Mouse (Mus musculus) embryonic facial prominence, embryonic 11.5 days (tissue): ENCODE data around the gene Ephb2. TPM values are rescaled to one million over a fixed set of nuclear protein-coding genes. Genes with fewer than 3 reads are reported as not detected.

Experiments
- ATAC-seq: fragments of 200-750 bp; cut with Nextera tagmentation; replicated peaks from 2 replicates; pipeline ENCODE4 v1.8.0; 2017; ENCODE audit warnings: low read depth; ENCODE audit not compliant: insufficient number of reproducible peaks, low FRiP score, low TSS enrichment
- DNase-seq: peaks from one replicate; pipeline ENCODE4 v3.0.0-alpha.2; 2015; ENCODE audit warnings: low spot score
- H3K27ac ChIP-seq: fragments of 300-500 bp; sonication (generic); replicated peaks from 2 replicates; pipeline ENCODE4 v1.5.1; 2014; ENCODE audit warnings: mild to moderate bottlenecking, low read depth, low read length, control low read depth
- H3K27me3 ChIP-seq: fragments of 300-500 bp; sonication (generic); 2 replicates; pipeline ENCODE4 v1.6.1; 2014; ENCODE audit warnings: mild to moderate bottlenecking, low read length, moderate library complexity, mixed read lengths; ENCODE audit not compliant: control insufficient read depth, insufficient read depth
- H3K36me3 ChIP-seq: fragments of 300-500 bp; sonication (generic); replicated peaks from 2 replicates; pipeline ENCODE4 v1.6.1; 2014; ENCODE audit warnings: low read depth, mild to moderate bottlenecking, low read length, moderate library complexity, mixed read lengths; ENCODE audit not compliant: control insufficient read depth, insufficient read depth
- H3K4me1 ChIP-seq: fragments of 300-500 bp; sonication (generic); 2 replicates; pipeline ENCODE4 v1.6.1; 2014; ENCODE audit warnings: low read length, mixed read lengths; ENCODE audit not compliant: control insufficient read depth, insufficient read depth
- H3K4me2 ChIP-seq: fragments of 300-500 bp; sonication (generic); 2 replicates; pipeline ENCODE4 v1.6.1; 2014; ENCODE audit warnings: low read depth, mild to moderate bottlenecking, control low read depth, low read length, moderate library complexity
- H3K4me3 ChIP-seq: fragments of 300-500 bp; sonication (generic); 2 replicates; pipeline ENCODE4 v1.5.1; 2014; ENCODE audit warnings: low read depth, low read length, control low read depth
- H3K9ac ChIP-seq: fragments of 300-500 bp; sonication (generic); replicated peaks from 2 replicates; pipeline ENCODE4 v1.6.1; 2014; ENCODE audit warnings: mild to moderate bottlenecking, control low read depth, low read length
- H3K9me3 ChIP-seq: fragments of 300-500 bp; sonication (generic); replicated peaks from 2 replicates; pipeline ENCODE4 v1.6.1; 2016; ENCODE audit warnings: mild to moderate bottlenecking, low read length, inconsistent platforms, mixed read lengths; ENCODE audit not compliant: control insufficient read depth
- WGBS: fragments of 180-500 bp; shearing (Covaris S2); extraction: QIAGEN DNeasy Blood & Tissue Kit; methylation state at CpG from one replicate; pipeline ENCODE4 v1.1.7; 2014; 5-methylcytosine and 5-hydroxymethylcytosine counted together
- polyA plus RNA-seq: library from polyadenylated mRNA; unstranded; fragments of >200 nt; fragmentation: Nextera tagmentation; extraction: Ambion mirVana; gene quantifications from 2 replicates; pipeline ENCODE4 v1.2.1, GENCODE M21; 2014

The Ephb2 gene
- polyA plus RNA-seq, 1 experiment from 2014 or later, result 11.7 TPM

DNA sequence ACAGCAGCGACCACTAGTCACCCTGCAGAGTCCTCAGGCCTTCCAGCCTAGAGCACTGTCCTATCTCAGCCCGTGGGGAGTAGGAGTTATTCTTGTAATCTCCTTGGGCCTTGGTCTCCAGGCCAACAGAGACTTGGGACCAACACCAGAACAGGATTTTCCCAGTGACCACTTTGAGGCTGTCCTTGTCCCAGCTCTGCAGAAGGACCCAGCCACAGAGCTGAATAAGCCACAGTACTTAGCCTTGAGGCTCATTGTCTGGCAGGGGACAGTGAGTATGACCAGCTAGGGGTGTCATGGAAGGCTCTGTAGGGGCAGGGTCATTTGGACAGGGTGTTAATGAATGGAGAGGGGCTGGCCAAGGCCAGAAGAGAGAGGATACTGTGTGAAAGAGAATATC lies 126.8 kb downstream of the Ephb2 start:
- H3K36me3 ChIP-seq, result no peaks in the 10 kb centered on the region
- no peaks in the 10 kb centered on the region for H3K9me3 ChIP-seq
- no peak overlapping the region for H3K27ac ChIP-seq
- ATAC-seq (no peak), DNase-seq (no peak)
- WGBS, result 84% methylated on average over 2 of the region's 2 CpGs
- H3K4me2 ChIP-seq, result no peak overlapping the region
- no peak overlapping the region for H3K9ac ChIP-seq
- H3K27me3 ChIP-seq, result no peaks in the 10 kb centered on the region
- peaks cover 5% of the 10 kb centered on the region for H3K4me1 ChIP-seq
- no peak overlapping the region for H3K4me3 ChIP-seq

DNA sequence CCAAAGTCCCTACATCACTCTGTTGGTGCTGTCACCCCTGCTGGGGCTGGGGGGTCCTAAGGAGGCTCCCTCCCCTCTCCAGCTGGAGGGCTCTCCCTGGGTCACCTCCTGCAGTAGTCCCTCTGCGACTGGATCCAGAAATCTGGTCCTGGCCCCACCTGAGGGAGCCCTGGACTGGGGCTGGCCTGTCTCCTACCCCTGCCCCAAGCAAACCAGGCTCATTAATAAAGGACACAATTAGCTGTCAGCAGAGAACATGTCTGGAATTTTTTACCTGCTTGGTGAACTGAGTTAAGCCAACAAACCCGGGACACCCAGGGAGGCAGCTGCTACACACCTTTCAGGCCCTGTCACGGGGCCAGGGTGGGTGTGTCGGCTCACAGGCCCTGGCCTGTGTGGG lies 129.1 kb downstream of the Ephb2 start:
- Histone ChIP-seq H3K27me3 (no peaks in the 10 kb centered on the region), H3K9me3 (no peaks in the 10 kb centered on the region), H3K4me3 (no peak overlapping the region), H3K4me2 (no peak overlapping the region), H3K9ac (no peak overlapping the region), H3K27ac (no peak overlapping the region), H3K36me3 (no peaks in the 10 kb centered on the region), H3K4me1 (peaks cover 5% of the 10 kb centered on the region)
- DNase-seq, result no peak
- ATAC-seq, result no peak
- WGBS, result 66% methylated on average over 4 of the region's 4 CpGs

DNA sequence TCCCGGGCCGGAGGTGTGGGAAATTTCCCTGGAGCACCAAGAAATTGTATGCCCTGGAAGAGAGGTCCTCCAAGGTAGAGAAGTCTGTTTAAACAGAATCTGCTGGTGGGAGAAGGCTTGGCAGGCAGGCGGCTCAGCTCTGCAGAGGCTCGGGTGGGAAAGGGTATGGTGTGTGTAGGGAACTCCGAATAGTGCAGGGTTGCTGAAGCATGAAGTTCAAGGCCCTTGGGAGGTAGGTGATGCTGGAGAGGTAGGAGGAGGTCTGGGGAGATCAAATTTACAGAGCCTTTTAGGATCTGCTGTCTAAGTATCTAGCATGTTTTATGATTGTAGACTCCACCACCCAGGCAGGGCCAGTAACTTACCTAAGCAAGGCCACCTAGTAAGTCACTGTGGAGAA lies 130.7 kb downstream of the Ephb2 start:
- ATAC-seq (no peak), DNase-seq (no peak)
- no peaks in the 10 kb centered on the region for H3K9me3 ChIP-seq
- no peaks in the 10 kb centered on the region for H3K36me3 ChIP-seq
- H3K27ac ChIP-seq, result no peak overlapping the region
- no peak overlapping the region for H3K4me2 ChIP-seq
- H3K4me3 ChIP-seq, result no peak overlapping the region
- no peak overlapping the region for H3K9ac ChIP-seq
- H3K27me3 ChIP-seq, result no peaks in the 10 kb centered on the region
- peaks cover 5% of the 10 kb centered on the region for H3K4me1 ChIP-seq
- whole genome bisulfite sequencing, result 63% methylated on average over 5 of the region's 5 CpGs

DNA sequence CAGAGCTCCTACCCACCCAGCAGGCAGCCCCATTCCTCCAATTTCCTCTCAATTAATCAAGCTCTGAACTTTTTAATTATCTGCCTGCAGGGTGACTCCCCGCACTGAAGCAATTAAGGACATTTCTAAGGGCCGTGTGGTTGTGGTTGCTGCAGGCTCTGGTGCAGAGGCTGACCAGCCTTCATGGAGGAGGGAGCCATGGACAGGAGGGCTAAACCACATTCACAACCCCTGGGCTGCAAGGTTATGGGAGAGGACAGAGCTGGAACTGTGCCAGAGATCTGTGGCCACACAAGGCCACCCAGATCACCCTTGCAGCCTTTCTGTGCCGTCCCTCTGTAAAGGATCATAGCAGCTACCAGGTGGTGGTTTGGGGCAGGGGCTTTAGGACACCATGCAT lies 131.2 kb downstream of the Ephb2 start:
- Histone ChIP-seq H3K27ac (no peak overlapping the region), H3K4me2 (no peak overlapping the region), H3K9me3 (no peaks in the 10 kb centered on the region), H3K9ac (no peak overlapping the region), H3K36me3 (no peaks in the 10 kb centered on the region), H3K4me1 (peaks cover 5% of the 10 kb centered on the region), H3K4me3 (no peak overlapping the region), H3K27me3 (no peaks in the 10 kb centered on the region)
- DNase-seq, result no peak
- ATAC-seq, result no peak
- 29% methylated on average over 3 of the region's 3 CpGs for WGBS

DNA sequence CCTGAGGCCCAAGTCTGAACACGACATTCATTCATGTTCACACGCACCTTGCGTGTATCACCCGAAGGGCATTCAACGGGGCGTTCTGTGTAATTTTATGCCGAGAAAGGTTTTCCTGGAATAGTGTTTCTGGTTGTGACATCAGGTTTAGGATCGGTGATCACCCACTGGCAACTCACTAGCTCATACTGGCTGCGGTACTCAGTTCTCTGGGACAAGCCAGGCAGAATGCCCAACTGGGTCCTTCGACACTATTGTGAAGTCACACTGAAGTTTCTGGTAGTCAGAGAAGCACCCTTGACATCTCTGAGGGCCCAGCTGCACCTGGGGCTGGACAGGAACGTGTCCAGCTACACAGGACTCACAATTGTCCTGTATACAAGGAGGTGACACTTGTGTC lies 132.4 kb downstream of the Ephb2 start:
- H3K9ac ChIP-seq, result no peak overlapping the region
- H3K36me3 ChIP-seq, result no peaks in the 10 kb centered on the region
- no peak overlapping the region for H3K4me2 ChIP-seq
- H3K9me3 ChIP-seq, result no peaks in the 10 kb centered on the region
- 89% methylated on average over 11 of the region's 11 CpGs for WGBS
- no peaks in the 10 kb centered on the region; the same call in 1 of the 2 replicates for H3K27me3 ChIP-seq
- no peak overlapping the region for H3K27ac ChIP-seq
- H3K4me1 ChIP-seq, result peaks cover 5% of the 10 kb centered on the region
- no peak for DNase-seq
- no peak for ATAC-seq
- no peak overlapping the region for H3K4me3 ChIP-seq

DNA sequence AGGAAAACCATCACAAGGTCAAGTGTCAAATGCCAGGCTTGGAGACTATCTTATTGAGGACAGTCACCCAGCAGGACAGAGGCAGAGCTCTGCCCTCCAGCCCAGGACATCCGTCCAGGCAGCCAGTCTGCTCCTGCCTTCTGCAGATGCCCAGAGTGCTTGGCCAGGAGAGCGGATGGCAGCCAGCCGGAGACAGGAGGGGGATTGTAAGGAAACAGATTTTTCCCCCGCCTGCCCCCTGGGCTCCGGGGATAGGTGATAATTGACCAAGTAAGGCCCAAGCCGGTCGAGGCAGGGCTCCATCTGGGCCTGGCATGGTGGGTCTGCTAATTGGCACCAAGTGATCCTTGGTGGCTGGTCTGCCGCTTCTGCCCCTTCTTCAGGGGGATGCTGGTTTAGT lies 133.3 kb downstream of the Ephb2 start:
- no peak overlapping the region for H3K27ac ChIP-seq
- WGBS, result 51% methylated on average over 8 of the region's 8 CpGs
- no peak overlapping the region for H3K4me3 ChIP-seq
- ATAC-seq (no peak), DNase-seq (no peak)
- H3K27me3 ChIP-seq, result no peaks in the 10 kb centered on the region; the same call in 1 of the 2 replicates
- no peak overlapping the region for H3K4me2 ChIP-seq
- no peaks in the 10 kb centered on the region for H3K36me3 ChIP-seq
- peaks cover 5% of the 10 kb centered on the region for H3K4me1 ChIP-seq
- no peaks in the 10 kb centered on the region for H3K9me3 ChIP-seq
- no peak overlapping the region for H3K9ac ChIP-seq

DNA sequence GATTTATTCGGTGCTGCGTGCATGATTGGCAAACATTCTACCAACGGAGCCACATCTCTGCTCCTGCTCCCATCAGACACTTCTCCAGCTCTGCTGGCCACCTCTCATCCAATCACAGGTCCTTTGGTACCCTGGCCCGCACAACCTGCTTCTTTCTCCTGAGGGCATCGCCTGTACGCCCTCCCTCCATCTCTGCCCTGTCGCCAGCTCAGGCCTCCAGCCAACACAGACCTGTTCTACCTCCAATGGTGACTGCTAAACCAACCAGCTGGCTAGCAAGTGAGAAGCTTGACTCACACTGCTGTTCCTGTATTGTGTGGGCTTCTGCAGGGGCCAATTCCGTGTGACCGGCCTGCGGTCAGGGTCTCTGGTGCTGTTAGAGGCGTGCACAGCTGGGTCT lies 134.6 kb downstream of the Ephb2 start:
- 91% methylated on average over 11 of the region's 11 CpGs for WGBS
- ATAC-seq (no peak), DNase-seq (no peak)

DNA sequence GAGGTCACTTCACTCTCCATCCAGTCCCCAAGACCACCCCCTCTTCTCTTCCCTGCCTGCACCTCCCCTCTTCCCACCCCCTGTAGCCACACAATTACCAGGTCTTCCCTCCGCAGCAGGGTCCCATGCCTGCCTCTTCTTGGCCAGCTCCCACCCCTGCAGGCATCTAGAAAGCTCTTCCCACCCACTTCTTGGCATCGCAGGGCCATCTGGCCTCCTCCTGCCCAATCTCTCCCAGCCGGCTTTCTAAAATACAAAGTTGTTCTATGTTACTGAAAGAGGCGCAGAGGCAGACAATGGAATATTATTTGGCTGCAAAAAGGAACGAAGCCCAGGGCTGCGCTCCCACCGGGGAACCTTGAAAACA lies 136.7 kb downstream of the Ephb2 start:
- no peak overlapping the region for H3K4me2 ChIP-seq
- H3K27ac ChIP-seq, result no peak overlapping the region
- WGBS, result 65% methylated on average over 7 of the region's 7 CpGs
- H3K9me3 ChIP-seq, result no peaks in the 10 kb centered on the region
- no peaks in the 10 kb centered on the region for H3K4me1 ChIP-seq
- H3K27me3 ChIP-seq, result no peaks in the 10 kb centered on the region; the same call in 1 of the 2 replicates
- no peak overlapping the region for H3K4me3 ChIP-seq
- no peak for DNase-seq
- peaks cover 4% of the 10 kb centered on the region; the same call in 1 of the 2 replicates for H3K36me3 ChIP-seq
- H3K9ac ChIP-seq, result no peak overlapping the region
- ATAC-seq, result no peak

More for the DNA sequence above, 134.6 kb downstream of the Ephb2 start:
- Histone ChIP-seq H3K27me3 (no peaks in the 10 kb centered on the region; the same call in 1 of the 2 replicates), H3K4me3 (no peak overlapping the region), H3K9ac (no peak overlapping the region), H3K4me2 (no peak overlapping the region), H3K27ac (no peak overlapping the region), H3K36me3 (no peaks in the 10 kb centered on the region), H3K9me3 (no peaks in the 10 kb centered on the region), H3K4me1 (peaks cover 5% of the 10 kb centered on the region)
